Mouse (Mus musculus): ENCODE results near the gene Pik3cb.

Gene Pik3cb

GRCm38 (mm10) chr9:99001326-99001725 lies 139.1 kb downstream of the Pik3cb start:
- DNase-seq (ENCODE audit: low spot score in 2 of 2): no peak

GRCm38 (mm10) chr9:98999881-99000339 lies 140.5 kb downstream of the Pik3cb start:
- DNase-seq (ENCODE audit: low spot score in 2 of 2): no peak

GRCm38 (mm10) chr9:98994103-98994502 lies 146.3 kb downstream of the Pik3cb start:
- DNase-seq (ENCODE audit: low spot score in 2 of 2): no peak

- no peak for DNase-seq (ENCODE audit: low spot score in 2 of 2)
These were observed 153.3 kb downstream of the Pik3cb start for GRCm38 (mm10) chr9:98987131-98987530.

Data from thymus, postnatal 10 days (tissue).